Mouse (Mus musculus) ES-E14 (cell line): ENCODE measurements around the gene Gm17304. TPM values are rescaled to one million over a fixed set of nuclear protein-coding genes. Genes with fewer than 3 reads are reported as not detected.

Source experiments
- DNase-seq: peaks from one replicate; pipeline ENCODE4 v3.0.0-alpha.2; 2013; ENCODE audit warnings: low read depth, low spot score
- H3K27ac ChIP-seq: 2 replicates; pipeline ENCODE4 v1.5.1; 2012; ENCODE audit warnings: low read depth, mild to moderate bottlenecking, low read length, moderate library complexity, mixed read lengths; ENCODE audit not compliant: poor library complexity, insufficient read depth, severe bottlenecking
- H3K36me3 ChIP-seq: 2 replicates; pipeline ENCODE4 v1.6.1; 2012; ENCODE audit warnings: mild to moderate bottlenecking, low read length, moderate library complexity, mixed read lengths; ENCODE audit not compliant: control insufficient read depth, poor library complexity, insufficient read depth, severe bottlenecking
- H3K4me1 ChIP-seq, 2 experiments: fragments of 150-350 bp in 1 of 2; sonication (generic) in 1 of 2; 2 replicates each; pipeline ENCODE4 v1.6.1; 2012; ENCODE audit warnings: low read length in 2 of 2, mild to moderate bottlenecking in 1 of 2, mixed read lengths in 1 of 2; ENCODE audit not compliant: control insufficient read depth in 2 of 2, insufficient read depth in 2 of 2, poor library complexity in 1 of 2
- H3K4me3 ChIP-seq, 2 experiments: fragments of 150-350 bp in 1 of 2; sonication (generic) in 1 of 2; 2 replicates each; pipeline ENCODE4 v1.5.1; 2012; ENCODE audit warnings: low read length in 2 of 2, low read depth in 1 of 2, mild to moderate bottlenecking in 1 of 2, mixed read lengths in 1 of 2; ENCODE audit not compliant: insufficient read depth in 1 of 2, poor library complexity in 1 of 2, severe bottlenecking in 1 of 2
- H3K9ac ChIP-seq: 2 replicates; pipeline ENCODE4 v1.6.1; 2012; ENCODE audit warnings: low read depth, mild to moderate bottlenecking, low read length, mixed read lengths; ENCODE audit not compliant: poor library complexity, insufficient read depth, severe bottlenecking
- H3K9me3 ChIP-seq: fragments of 150-350 bp; sonication (generic); 2 replicates; pipeline ENCODE4 v1.6.1; 2012; ENCODE audit warnings: low read depth, mild to moderate bottlenecking, low read length; ENCODE audit not compliant: control insufficient read depth, insufficient read depth
- CHD2 ChIP-seq: IDR thresholded peaks from 2 replicates; pipeline ENCODE4 v1.6.1; 2014; ENCODE audit warnings: mild to moderate bottlenecking, low read depth, low read length, inconsistent platforms
- HCFC1 ChIP-seq: IDR thresholded peaks from 2 replicates; pipeline ENCODE4 v1.6.1; 2012; ENCODE audit warnings: low read length, inconsistent platforms, borderline replicate concordance; ENCODE audit not compliant: insufficient read depth
- MAFK ChIP-seq: IDR thresholded peaks from 2 replicates; pipeline ENCODE4 v1.6.1; 2014; ENCODE audit warnings: mild to moderate bottlenecking, low read depth, low read length, inconsistent platforms; ENCODE audit not compliant: insufficient read depth
- ZC3H11A ChIP-seq: IDR thresholded peaks from 2 replicates; pipeline ENCODE4 v1.6.1; 2012; ENCODE audit warnings: low read depth, mild to moderate bottlenecking, inconsistent platforms, low read length, borderline replicate concordance
- ZNF384 ChIP-seq: IDR thresholded peaks from 2 replicates; pipeline ENCODE4 v1.6.1; 2012; ENCODE audit warnings: low read depth, low read length, inconsistent platforms
- in situ Hi-C, 2 experiments: fragments of 600-800 bp; cut with MboI; formaldehyde crosslinking; loops; one replicate each; pipeline ENCODE4 v1.15.1; 2025; ENCODE audit warnings: low sequenced_read_pairs in 2 of 2, inconsistent platforms in 1 of 2; ENCODE audit not compliant: unreplicated experiment in 2 of 2
- total RNA-seq: library from RNA; depleted of rRNA; stranded (reverse); fragments of 300-350 nt; gene quantifications from 2 replicates; pipeline ENCODE4 v1.2.3, GENCODE M21; 2012; rRNA removed

Gene Gm17304
- total RNA-seq, 1 experiment, result not detected

- Histone ChIP-seq H3K4me1 (no peaks in the 10 kb centered on the region), H3K9ac (no peak overlapping the region), H3K27ac (no peak overlapping the region), H3K9me3 (no peaks in the 10 kb centered on the region), H3K4me3 (no peak overlapping the region), H3K36me3 (peaks cover 6% of the 10 kb centered on the region; the same call in 1 of the 2 replicates)
- no peak for DNase-seq
- TF ChIP-seq CHD2 (no peak), ZC3H11A (no peak), MAFK (no peak), HCFC1 (no peak), ZNF384 (no peak)
- in situ Hi-C loops, result no loop called here
Observed at GRCm38 (mm10) chr5:106652220-106652753, 43.4 kb downstream of the Gm17304 start.

DNA sequence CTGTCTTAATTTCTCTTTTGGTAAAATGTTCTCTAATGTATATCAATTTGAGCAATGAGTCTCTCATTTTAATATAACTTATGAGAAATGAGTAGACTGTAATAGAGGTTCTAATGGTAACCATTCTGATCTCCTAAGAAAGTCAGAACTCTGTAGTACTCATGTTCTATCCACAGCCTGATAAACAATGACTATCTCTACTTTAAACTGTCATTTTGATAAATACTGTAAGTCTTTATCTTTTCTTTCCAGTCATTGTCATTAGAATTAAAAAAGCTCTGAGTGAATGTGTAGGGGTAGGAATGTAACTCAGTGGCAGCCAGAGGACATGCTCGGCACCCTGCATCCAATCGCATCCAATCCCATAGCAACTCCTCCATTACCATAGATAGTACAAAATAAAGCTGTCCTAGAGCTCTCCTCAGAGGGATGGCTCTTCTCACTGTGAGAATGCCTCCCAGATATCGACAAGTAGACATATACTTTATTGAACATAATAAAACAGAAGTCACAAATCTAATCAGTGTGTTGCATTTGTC, 44.0 kb downstream of the Gm17304 start:
- Histone ChIP-seq H3K9ac (no peak overlapping the region), H3K4me1 (no peaks in the 10 kb centered on the region), H3K9me3 (no peaks in the 10 kb centered on the region), H3K36me3 (peaks cover 6% of the 10 kb centered on the region; the same call in 1 of the 2 replicates), H3K4me3 (no peak overlapping the region), H3K27ac (no peak overlapping the region)
- TF ChIP-seq CHD2, result no peak
- TF ChIP-seq MAFK, result no peak
- no peak for TF ChIP-seq ZNF384
- TF ChIP-seq HCFC1, result no peak
- TF ChIP-seq ZC3H11A, result no peak
- in situ Hi-C loops, result no loop called here
- no peak for DNase-seq

Other genes with a start within 250 kb of the Gm17304 start
- gene Barhl2, start 150.9 kb upstream of the Gm17304 start, total RNA-seq, result not detected in 2 replicates
- 65.6 and 73.8 TPM in 2 replicates for gene Zfp644, start 88.2 kb downstream of the Gm17304 start, total RNA-seq